Mouse (Mus musculus) v-Abl transformed pro-B cells (cell line): Measurements from ENCODE around the gene Sgms2.

Experiments
- in situ Hi-C, 2 experiments: fragments of 400-800 bp; cut with MboI; formaldehyde crosslinking; loops; one replicate each; pipeline ENCODE4 v1.15.1; 2025; ENCODE audit not compliant: unreplicated experiment in 2 of 2

Sgms2 gene

DNA sequence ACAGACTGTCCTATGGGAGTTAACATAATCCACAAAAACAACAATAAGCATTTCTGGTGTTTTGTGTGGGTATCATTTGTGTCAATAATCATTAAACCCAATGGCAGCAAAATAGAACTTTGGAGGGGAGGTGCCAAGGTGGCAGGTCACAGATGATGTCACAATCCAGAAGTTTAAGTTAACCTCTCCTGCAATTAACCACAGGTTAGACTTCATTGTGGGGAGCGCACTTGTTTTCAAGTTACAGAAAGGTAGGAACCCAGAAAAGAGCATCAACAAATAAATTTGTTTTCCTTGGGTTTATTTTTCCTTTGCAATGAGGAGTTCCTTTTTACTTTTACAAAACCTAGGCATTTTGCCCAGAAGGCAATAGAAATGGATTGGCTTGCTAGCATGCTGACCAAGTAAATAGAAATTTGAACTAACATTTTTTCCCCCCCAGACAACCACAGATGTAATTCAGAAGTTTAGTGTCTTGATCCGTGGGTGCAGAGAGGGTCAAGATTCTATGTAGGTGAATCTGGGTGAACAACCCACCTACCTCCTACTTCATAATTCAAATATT lies at the start of gene Sgms2:
Sgms2 (minus strand) TSS at position 51 of the 565 bp plus-strand sequence.
- in situ Hi-C loops = no loop called here

GRCm38 (mm10) chr3:131525229-131525628 lies 34.0 kb upstream of the Sgms2 start:
- in situ Hi-C loops = no loop called here

DNA sequence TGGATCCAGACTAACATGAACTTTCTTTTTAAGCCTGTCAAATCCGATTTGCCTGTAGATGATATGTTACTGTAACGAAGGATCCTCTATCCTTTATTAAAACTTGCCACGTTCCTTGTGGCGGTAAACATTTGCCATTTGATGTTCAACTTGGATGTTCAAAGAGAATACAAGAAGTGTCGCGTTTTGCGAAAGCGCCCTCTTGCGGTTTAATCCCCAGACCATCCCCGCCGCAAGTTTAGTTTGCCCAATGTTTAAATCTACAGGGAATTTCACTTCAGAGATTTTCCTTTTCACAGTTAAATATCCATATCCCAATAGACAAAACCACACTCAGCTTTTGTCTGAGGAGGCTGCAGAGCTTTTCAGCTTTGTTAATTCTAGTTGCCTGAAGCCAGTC lies 33.6 kb upstream of the Sgms2 start:
- in situ Hi-C loops = no loop called here

DNA sequence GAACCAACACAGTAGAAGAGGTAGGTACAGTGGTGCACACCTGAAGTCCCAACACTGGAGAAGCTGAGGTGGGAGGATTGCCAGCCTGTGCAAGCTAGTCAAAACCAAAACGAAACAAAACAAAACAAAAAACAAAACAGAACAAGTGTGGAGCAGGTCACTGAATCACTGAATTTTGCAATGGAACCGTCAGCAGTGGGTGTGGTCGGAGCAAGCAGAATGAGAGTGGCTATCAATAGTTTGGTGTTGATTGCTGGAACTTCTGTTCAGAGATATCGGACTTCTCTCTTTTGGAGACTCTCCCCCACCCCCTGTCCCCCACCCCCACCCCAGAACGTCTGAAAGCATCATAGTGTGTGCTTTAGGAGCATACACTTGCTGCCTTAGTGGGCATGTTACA lies 33.0 kb upstream of the Sgms2 start:
- in situ Hi-C loops = no loop called here

- in situ Hi-C loops = no loop called here
Measured at GRCm38 (mm10) chr3:131523749-131524148, 32.5 kb upstream of the Sgms2 start.

DNA sequence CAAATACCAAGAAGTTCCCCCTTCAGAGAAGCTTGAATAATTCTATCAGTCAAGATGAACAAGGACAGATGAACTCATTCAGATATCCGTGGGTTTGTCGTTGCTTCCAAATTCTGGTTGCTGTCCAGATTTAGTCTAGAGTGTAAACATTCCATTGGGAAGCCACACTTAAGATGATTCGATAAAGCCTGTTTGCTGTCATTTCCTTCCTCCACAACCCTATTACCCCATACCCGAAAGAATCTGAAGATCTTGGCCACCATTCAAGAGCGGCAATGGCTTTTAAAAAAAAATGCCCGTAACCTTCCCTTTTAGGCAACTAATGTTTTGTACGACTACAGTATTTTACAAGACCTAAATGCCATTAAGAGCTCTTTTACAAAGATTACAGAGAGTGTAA lies 31.0 kb upstream of the Sgms2 start:
- in situ Hi-C loops = no loop called here

DNA sequence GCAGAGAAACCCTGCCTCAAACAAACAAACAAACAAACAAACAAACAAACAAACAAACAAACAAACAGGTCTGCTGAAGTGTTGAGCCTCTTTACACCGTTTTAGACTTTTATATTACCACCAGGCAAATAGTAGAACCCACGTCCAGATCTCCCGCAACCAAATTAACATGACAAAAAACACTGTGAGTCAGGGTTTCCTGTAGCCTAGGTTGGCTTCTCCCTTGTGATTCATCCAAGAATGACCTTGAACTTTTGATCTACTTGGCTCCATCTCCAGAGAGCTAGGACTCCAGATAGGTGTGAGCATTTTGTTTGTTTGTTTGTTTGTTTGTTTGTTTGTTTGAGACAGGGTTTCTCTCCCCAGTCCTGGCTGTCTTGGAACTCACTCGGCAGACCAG lies 30.0 kb upstream of the Sgms2 start:
- in situ Hi-C loops = no loop called here

- in situ Hi-C loops = no loop called here
Measured at GRCm38 (mm10) chr3:131517756-131518155, 26.5 kb upstream of the Sgms2 start.

DNA sequence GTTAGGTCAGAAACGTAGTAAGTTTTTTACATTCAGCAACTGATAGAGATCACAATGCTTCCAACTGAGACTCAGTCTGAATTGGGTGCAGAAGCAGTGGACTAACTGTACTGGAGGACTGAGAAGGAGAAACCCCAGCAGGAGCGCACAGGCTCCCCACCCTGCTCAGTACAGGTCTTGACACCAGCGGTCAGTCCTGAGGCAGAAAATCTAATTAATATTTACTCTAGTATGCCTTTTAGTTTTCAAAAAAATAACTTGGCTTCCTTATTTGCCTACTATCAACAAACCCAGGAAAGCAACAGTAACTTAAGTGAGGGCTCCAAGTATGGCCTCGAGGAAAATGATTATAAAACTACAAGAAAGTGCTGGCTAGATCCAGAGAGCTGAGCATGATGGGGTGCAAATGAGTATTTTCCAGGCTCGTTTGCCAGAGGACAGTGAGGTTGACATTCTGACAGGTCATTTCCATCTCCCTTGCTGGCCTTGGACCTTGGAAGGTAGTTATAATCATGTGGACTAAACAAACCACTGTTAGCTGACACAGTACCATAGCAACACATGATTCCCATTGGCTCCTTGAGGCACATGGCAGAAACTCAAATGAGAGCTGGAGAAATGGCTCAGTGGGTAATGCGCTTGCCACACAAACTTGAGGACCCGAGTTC lies 25.3 kb upstream of the Sgms2 start:
- in situ Hi-C loops = no loop called here

GRCm38 (mm10) chr3:131511616-131512015 lies 20.4 kb upstream of the Sgms2 start:
- in situ Hi-C loops = no loop called here

DNA sequence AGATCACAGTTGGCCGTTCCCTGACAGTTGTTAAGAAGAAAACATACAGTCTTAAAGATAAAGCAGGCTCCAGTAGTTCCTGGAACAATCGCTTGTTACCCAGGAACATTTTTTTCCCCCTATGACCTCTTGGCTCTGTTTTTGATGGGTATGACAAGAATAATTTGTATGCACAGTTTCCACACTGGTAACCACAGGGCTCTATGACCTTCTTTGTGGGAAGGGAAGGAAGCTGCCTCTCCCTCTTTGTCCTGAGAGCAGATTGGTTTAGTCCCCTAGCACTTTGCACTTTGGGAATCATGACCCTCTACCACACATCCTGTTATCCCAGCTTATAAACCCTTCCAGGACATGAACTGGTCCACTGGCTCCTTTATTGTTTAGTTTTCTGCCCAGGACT lies 16.8 kb upstream of the Sgms2 start:
- in situ Hi-C loops = no loop called here

DNA sequence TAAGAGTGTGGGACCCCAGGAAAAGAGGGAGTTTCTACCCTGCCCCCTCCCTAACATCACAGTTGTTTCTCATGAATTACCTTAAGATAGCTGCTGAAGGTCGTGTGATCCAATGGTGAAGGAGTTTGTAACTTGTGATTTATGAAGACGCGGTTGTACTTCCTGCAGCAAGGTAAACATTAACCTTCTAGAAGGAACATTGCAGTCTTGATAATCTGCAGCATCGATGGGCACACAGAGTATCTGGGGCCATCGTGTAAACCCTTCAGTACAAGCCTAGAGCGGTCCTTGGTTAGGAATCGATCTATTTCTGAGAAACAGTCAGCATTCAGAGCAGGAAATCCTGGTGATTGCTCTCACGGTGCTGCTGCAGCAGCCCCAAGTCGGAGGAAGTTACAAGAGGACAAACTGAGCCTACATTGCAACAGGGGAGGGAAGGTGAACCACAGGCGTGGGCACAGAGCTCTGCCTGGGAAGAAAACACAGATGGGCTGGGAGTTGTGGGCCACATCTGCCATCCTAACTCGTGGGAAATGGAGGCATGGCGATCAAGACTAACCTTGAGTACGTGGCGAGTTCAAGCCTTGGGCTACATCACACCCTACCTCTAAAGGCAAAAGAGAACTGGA lies 13.5 kb upstream of the Sgms2 start:
- in situ Hi-C loops = no loop called here

DNA sequence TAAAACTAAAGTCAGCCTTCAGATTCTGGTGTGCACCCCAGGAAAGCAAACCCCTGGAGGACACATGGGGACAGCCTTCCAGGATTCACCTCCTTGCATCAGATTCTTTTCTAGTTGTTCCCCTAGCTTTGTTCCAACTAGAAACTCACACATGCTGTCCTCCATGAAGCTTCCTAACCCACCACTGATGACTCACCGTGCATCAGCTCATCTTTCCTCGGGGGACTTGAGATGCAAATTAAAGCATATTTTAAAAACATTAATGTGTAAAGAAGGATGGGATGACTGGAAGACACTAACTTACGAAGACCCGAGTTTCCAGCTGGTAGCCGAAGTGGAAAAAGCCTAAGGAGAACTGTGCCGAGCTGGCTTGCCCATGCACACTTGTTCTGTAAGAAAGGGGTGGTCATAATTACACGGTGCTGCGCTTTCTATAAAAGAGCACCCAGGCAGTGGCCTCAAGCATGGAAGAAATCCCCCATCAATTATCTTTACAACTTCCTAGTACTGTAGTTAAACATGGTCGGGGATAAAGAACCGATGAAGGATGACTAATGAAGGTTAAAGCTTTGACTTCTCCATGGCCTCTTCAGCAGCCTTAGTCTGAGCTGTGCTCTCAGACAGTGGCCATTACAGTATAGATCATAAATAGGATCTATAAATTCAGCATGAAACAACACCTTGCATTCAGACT lies 10.6 kb upstream of the Sgms2 start:
- in situ Hi-C loops = no loop called here

- in situ Hi-C loops = no loop called here
Measured at GRCm38 (mm10) chr3:131499651-131500050, 8.4 kb upstream of the Sgms2 start.

- in situ Hi-C loops = no loop called here
Measured at GRCm38 (mm10) chr3:131496506-131497122, 5.4 kb upstream of the Sgms2 start.

GRCm38 (mm10) chr3:131495076-131495475 lies 3.9 kb upstream of the Sgms2 start:
- in situ Hi-C loops = no loop called here

GRCm38 (mm10) chr3:131493194-131493593 lies 2.0 kb upstream of the Sgms2 start:
- in situ Hi-C loops = no loop called here

DNA sequence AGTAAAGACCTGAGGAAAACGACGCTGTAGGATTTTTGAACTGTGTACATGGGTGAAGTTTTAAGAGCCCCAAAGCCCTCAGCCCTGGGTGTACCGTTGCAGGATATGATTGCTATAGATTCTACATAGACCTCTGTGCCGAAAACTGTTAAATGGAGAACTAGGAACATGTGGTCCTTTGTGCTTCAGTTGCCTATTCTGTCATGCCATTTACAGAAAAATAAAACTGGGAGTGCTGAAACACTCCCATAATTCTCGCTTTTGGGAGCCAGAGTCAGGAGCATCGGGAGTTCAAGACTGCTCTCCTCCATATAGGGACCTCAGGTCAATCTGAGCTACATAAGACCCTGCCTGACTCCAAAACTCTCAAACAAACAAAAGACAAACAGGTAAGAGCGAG lies 769 bp upstream of the Sgms2 start:
- in situ Hi-C loops = no loop called here

DNA sequence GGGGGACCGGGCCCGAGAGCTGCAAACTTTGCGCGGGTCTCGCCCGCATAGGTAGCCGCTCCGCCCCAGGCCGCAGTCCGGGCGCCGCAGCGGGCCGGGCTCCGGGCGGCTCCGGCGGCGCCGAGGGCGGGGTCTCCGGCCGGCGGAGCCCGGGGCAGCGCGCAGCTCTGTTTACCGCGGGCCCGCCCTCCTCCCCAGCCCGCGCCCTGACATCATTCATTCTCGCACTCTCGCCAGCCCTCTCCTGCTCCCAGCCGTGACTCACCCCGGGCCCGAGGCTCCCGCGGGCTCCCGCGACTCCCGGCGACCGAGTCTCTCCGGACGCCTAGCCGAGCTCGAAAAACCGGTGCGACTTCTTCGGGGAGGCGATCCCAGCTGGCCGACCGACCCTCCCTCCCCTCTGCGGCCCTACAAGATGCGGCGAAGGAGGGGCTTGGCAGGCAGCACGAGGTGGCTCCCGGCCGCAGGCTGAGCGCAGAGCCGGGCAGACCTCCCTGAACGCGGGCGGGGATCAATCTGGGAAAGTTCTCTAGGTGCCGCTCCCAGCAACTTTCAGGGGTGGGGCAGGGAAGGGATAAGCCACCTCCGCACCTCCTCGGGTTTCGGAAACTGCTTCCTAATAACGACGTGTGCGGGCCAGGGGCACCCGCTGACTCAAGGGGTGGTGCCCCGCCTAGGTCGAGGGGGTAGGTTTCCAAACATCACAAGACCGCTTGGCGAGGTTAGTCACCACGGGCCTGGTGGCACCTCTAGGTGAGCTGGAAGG lies 885 bp downstream of the Sgms2 start:
- in situ Hi-C loops = no loop called here

DNA sequence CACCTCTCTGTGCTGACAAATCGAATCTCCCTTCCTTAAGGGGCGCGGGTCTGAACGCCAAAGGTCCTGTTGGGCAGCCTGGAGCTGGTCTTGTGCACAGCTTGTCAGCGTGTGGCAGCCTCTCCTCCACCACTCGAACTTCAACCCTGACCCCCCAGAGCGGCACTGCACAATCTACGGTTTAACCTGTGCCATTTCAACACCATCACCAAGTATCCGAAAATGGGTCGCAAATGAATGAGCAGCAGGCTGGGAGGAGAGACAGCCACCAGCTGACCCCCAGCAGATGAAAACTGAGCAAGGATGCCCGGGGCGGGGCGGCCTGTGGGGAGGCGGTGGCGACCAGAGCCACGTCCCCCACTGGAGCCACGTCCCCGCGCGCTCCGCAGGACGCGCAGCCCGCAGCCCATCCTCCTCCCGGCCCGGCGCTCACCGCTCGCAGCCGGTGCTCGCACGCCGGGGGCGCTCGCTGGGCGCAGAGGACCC lies 1.5 kb downstream of the Sgms2 start:
- in situ Hi-C loops = no loop called here
